Mouse (Mus musculus) effector memory CD4-positive, alpha-beta T cell, adult 7 months (primary cell): ENCODE data around the gene Ebf4. TPM values are rescaled to one million over a fixed set of nuclear protein-coding genes. Genes with fewer than 3 reads are reported as not detected.

Experiments
- polyA plus RNA-seq: library from polyadenylated mRNA; unstranded; fragments of 100-300 nt; shearing (Covaris generic); gene quantifications from one replicate; pipeline ENCODE4 v1.2.1, GENCODE M21; 2017

Ebf4 gene
- not detected for polyA plus RNA-seq

GRCm38 (mm10) chr2:130294936-130295277, at the start of gene Ebf4:
TSS of gene Ebf4 (plus strand) at chr2:130295169.

GRCm38 (mm10) chr2:130274149-130274861, 20.7 kb upstream of the Ebf4 start, which contains the start of gene Nop56:
TSS of gene Nop56 (plus strand) at chr2:130274430.

GRCm38 (mm10) chr2:130283854-130284654, 10.9 kb upstream of the Ebf4 start, which contains the start of gene Idh3b:
TSS of gene Idh3b (minus strand) at chr2:130284547.

GRCm38 (mm10) chr2:130397186-130397985, 102.4 kb downstream of the Ebf4 start, which contains the start of gene Cpxm1:
TSS of gene Cpxm1 (minus strand) at chr2:130397574.

GRCm38 (mm10) chr2:130404939-130405338, 110.0 kb downstream of the Ebf4 start, which contains the start of the genes Gm28372 and 1700020A23Rik:
TSS of gene Gm28372 (plus strand) at chr2:130405239.
TSS of gene 1700020A23Rik (plus strand) at chr2:130405259.

GRCm38 (mm10) chr2:130406178-130406577, 111.2 kb downstream of the Ebf4 start, which contains the start of gene Tmem239:
TSS of gene Tmem239 (plus strand) at chr2:130406478.

Other genes starting within 250 kb of the Ebf4 start
- not detected for gene Tgm6, start 182.8 kb upstream of the Ebf4 start, polyA plus RNA-seq
- gene Snrpb, start 115.8 kb upstream of the Ebf4 start, polyA plus RNA-seq = 355 TPM
- 0.16 TPM for gene Tmc2, start 100.0 kb upstream of the Ebf4 start, polyA plus RNA-seq
- 386 TPM for gene Nop56, start 20.7 kb upstream of the Ebf4 start, polyA plus RNA-seq
- 123 TPM for gene Idh3b, start 10.6 kb upstream of the Ebf4 start, polyA plus RNA-seq
- gene Cpxm1, start 102.4 kb downstream of the Ebf4 start, polyA plus RNA-seq = 0.32 TPM
- not detected for gene Gm28372, start 110.1 kb downstream of the Ebf4 start, polyA plus RNA-seq
- not detected for gene 1700020A23Rik, start 110.1 kb downstream of the Ebf4 start, polyA plus RNA-seq
- not detected for gene Tmem239, start 111.3 kb downstream of the Ebf4 start, polyA plus RNA-seq
- gene Vps16, start 129.2 kb downstream of the Ebf4 start, polyA plus RNA-seq = 266 TPM
- gene Pced1a, start 129.5 kb downstream of the Ebf4 start, polyA plus RNA-seq = 13.9 TPM
- 142 TPM for gene Ptpra, start 155.1 kb downstream of the Ebf4 start, polyA plus RNA-seq